11 mouse cellular contexts compared by ENCODE assay signal in genomic region chr14:117908231-117908920, GRCm38 (mm10).
A peak's percentile ranks its signal among the peaks of the same experiment; 100 is the strongest.
DNase-seq lines count a peak whose midpoint lies in the region; ATAC-seq and TF ChIP-seq lines count a peak whose summit lies in the region.
"Had no signal": no experiment of that assay in that cellular context is flagged by ENCODE, and none has a peak within 500 bp of the region (broad histone marks: within the 10 kb centered on the region; RNA-seq: fewer than 3 reads in every experiment).

No protein-coding gene starts in this region.

- no peaks in the 10 kb centered on the region for H3K9me3 ChIP-seq in kidney, embryonic 16.5 days (ENCODE audit: low read length)
- H3K9me3 ChIP-seq in heart, embryonic 15.5 days (replicated peaks), result no peaks in the 10 kb centered on the region
- H3K9me3 ChIP-seq in limb, embryonic 14.5 days (ENCODE audit: control insufficient read depth, low read length), result no peaks in the 10 kb centered on the region
- H3K9me3 ChIP-seq in lung, postnatal 0 days (ENCODE audit: low read length), result no peaks in the 10 kb centered on the region
- H3K9me3 ChIP-seq in midbrain, embryonic 15.5 days, result no peaks in the 10 kb centered on the region
- H3K9me3 ChIP-seq: liver, embryonic 15.5 days had no signal

- H3K4me1 ChIP-seq in kidney, embryonic 16.5 days (ENCODE audit: insufficient read depth, low read length), result peaks cover 35% of the 10 kb centered on the region
- peaks cover 3% of the 10 kb centered on the region; the same call in 1 of the 2 replicates for H3K4me1 ChIP-seq in heart, embryonic 15.5 days (replicated peaks)
- H3K4me1 ChIP-seq in limb, embryonic 14.5 days (ENCODE audit: control insufficient read depth, insufficient read depth, low read length), result peaks cover 24% of the 10 kb centered on the region
- H3K4me1 ChIP-seq in lung, postnatal 0 days (ENCODE audit: insufficient read depth, low read depth, low read length), result no peaks in the 10 kb centered on the region
- H3K4me1 ChIP-seq in midbrain, embryonic 15.5 days, result peaks cover 13% of the 10 kb centered on the region
- H3K4me1 ChIP-seq: liver, embryonic 15.5 days had no signal

- 30% methylated on average over 8 of the region's 8 CpGs for WGBS in kidney, embryonic 16.5 days
- 59% methylated on average over 8 of the region's 8 CpGs for WGBS in heart, embryonic 15.5 days
- WGBS in limb, embryonic 14.5 days, result 30% methylated on average over 8 of the region's 8 CpGs
- 54% methylated on average over 8 of the region's 8 CpGs for WGBS in lung, postnatal 0 days
- WGBS in midbrain, embryonic 15.5 days, result 82% methylated on average over 8 of the region's 8 CpGs

- TF ChIP-seq POLR2A in limb, embryonic 14.5 days (IDR thresholded peaks at IDR 0.05; ENCODE audit: borderline replicate concordance, extremely low read depth, insufficient read depth, insufficient read length), result no peak

- TF ChIP-seq EP300 in lung, postnatal 0 days (IDR thresholded peaks at IDR 0.05), result no peak

- peak overlapping the region; percentile 80 for H3K27ac ChIP-seq in kidney, embryonic 16.5 days (ENCODE audit: low read length)
- peak overlapping the region; percentile 3; the same call in 1 of the 2 replicates for H3K27ac ChIP-seq in heart, embryonic 15.5 days
- peak overlapping the region; percentile 38; the same call in 1 of the 2 replicates for H3K27ac ChIP-seq in limb, embryonic 14.5 days (replicated peaks; ENCODE audit: low read depth, low read length)
- no peak overlapping the region for H3K27ac ChIP-seq in lung, postnatal 0 days (ENCODE audit: low read length)
- no peak overlapping the region for H3K27ac ChIP-seq in midbrain, embryonic 15.5 days
- H3K27ac ChIP-seq: left cerebral cortex, adult 2 months; liver, embryonic 15.5 days had no signal

- no peak overlapping the region for H3K4me2 ChIP-seq in kidney, embryonic 16.5 days (replicated peaks; ENCODE audit: low read depth, low read length)
- H3K4me2 ChIP-seq in heart, embryonic 15.5 days, result no peak overlapping the region
- no peak overlapping the region for H3K4me2 ChIP-seq in limb, embryonic 14.5 days (replicated peaks; ENCODE audit: low read depth, low read length, severe bottlenecking)
- H3K4me2 ChIP-seq in lung, postnatal 0 days (replicated peaks; ENCODE audit: low read depth, low read length), result no peak overlapping the region
- H3K4me2 ChIP-seq in midbrain, embryonic 15.5 days, result no peak overlapping the region
- H3K4me2 ChIP-seq: liver, embryonic 15.5 days had no signal

- intact Hi-C loops in gastrocnemius, postnatal 36 days (cut with DNase I), result no loop called here

- no peaks in the 10 kb centered on the region for H3K36me3 ChIP-seq in kidney, embryonic 16.5 days (ENCODE audit: insufficient read depth, low read length)
- no peaks in the 10 kb centered on the region for H3K36me3 ChIP-seq in heart, embryonic 15.5 days
- H3K36me3 ChIP-seq in limb, embryonic 14.5 days (ENCODE audit: control insufficient read depth, insufficient read depth, low read length), result no peaks in the 10 kb centered on the region
- no peaks in the 10 kb centered on the region for H3K36me3 ChIP-seq in lung, postnatal 0 days (ENCODE audit: insufficient read depth, low read length)
- H3K36me3 ChIP-seq in midbrain, embryonic 15.5 days (replicated peaks), result no peaks in the 10 kb centered on the region
- H3K36me3 ChIP-seq: liver, embryonic 15.5 days had no signal

- TF ChIP-seq CTCF in lung, postnatal 0 days (IDR thresholded peaks at IDR 0.05), result no peak

- peak; percentile 82 for ATAC-seq in kidney, embryonic 16.5 days (ENCODE audit: low FRiP score, low TSS enrichment)
- peak; percentile 45; the same call in 1 of the 2 replicates for ATAC-seq in heart, embryonic 15.5 days (replicated peaks; ENCODE audit: insufficient number of reproducible peaks, insufficient read depth, low FRiP score, low read depth)
- ATAC-seq in limb, embryonic 14.5 days (ENCODE audit: low FRiP score, low read depth), result peak; percentile 82
- no peak for ATAC-seq in lung, postnatal 0 days
- ATAC-seq in midbrain, embryonic 15.5 days (replicated peaks), result no peak

- no peaks in the 10 kb centered on the region for H3K27me3 ChIP-seq in kidney, embryonic 16.5 days (ENCODE audit: insufficient read depth, low read length)
- no peaks in the 10 kb centered on the region for H3K27me3 ChIP-seq in heart, embryonic 15.5 days
- no peaks in the 10 kb centered on the region for H3K27me3 ChIP-seq in limb, embryonic 14.5 days (ENCODE audit: control insufficient read depth, insufficient read depth, low read length)
- H3K27me3 ChIP-seq in lung, postnatal 0 days (replicated peaks; ENCODE audit: insufficient read depth, low read length), result no peaks in the 10 kb centered on the region
- 0 out of 2 replicates have a peak, but pooled peaks cover 2% of the 10 kb centered on the region for H3K27me3 ChIP-seq in midbrain, embryonic 15.5 days (replicated peaks)
- H3K27me3 ChIP-seq: liver, embryonic 15.5 days had no signal

- DNase-seq in kidney, adult 9 months, result no peak
- peak; percentile 29 to 38 for DNase-seq in gastrocnemius, postnatal 36 days
- peak; percentile 63 for DNase-seq in limb, embryonic 14.5 days (ENCODE audit: low spot score)
- no peak for DNase-seq in lung, postnatal 0 days (ENCODE audit: low spot score)
- DNase-seq: cerebellum, postnatal 10 days; retina, postnatal 1 day had no signal

- H3K9ac ChIP-seq in kidney, embryonic 16.5 days (replicated peaks; ENCODE audit: low read length), result no peak overlapping the region
- H3K9ac ChIP-seq in heart, embryonic 15.5 days, result no peak overlapping the region
- H3K9ac ChIP-seq in limb, embryonic 14.5 days (ENCODE audit: low read depth, low read length, severe bottlenecking), result no peak overlapping the region
- no peak overlapping the region for H3K9ac ChIP-seq in lung, postnatal 0 days (replicated peaks; ENCODE audit: low read depth)
- H3K9ac ChIP-seq in midbrain, embryonic 15.5 days, result no peak overlapping the region
- H3K9ac ChIP-seq: liver, embryonic 15.5 days had no signal

- no peak overlapping the region for H3K4me3 ChIP-seq in kidney, embryonic 16.5 days (ENCODE audit: low read length)
- no peak overlapping the region for H3K4me3 ChIP-seq in heart, embryonic 15.5 days
- no peak overlapping the region for H3K4me3 ChIP-seq in limb, embryonic 14.5 days (replicated peaks; ENCODE audit: low read length)
- H3K4me3 ChIP-seq in lung, postnatal 0 days (ENCODE audit: low read depth, low read length), result no peak overlapping the region
- no peak overlapping the region for H3K4me3 ChIP-seq in midbrain, embryonic 15.5 days
- H3K4me3 ChIP-seq: left cerebral cortex, adult 2 months; liver, embryonic 15.5 days had no signal

Comparison
In these comparisons a context has a peak if more than half of its experiments do, and no peak if none do; other contexts are left out.
1. ATAC-seq: peak in kidney, embryonic 16.5 days (single experiment), heart, embryonic 15.5 days (single experiment) and limb, embryonic 14.5 days (single experiment); none in lung, postnatal 0 days (single experiment) and midbrain, embryonic 15.5 days (single experiment).
2. H3K27ac ChIP-seq: peak in kidney, embryonic 16.5 days (single experiment), heart, embryonic 15.5 days (single experiment) and limb, embryonic 14.5 days (single experiment); none in lung, postnatal 0 days (single experiment) and midbrain, embryonic 15.5 days (single experiment).
3. DNase-seq: peak in gastrocnemius, postnatal 36 days (2 of 2) and limb, embryonic 14.5 days (single experiment); none in kidney, adult 9 months (single experiment) and lung, postnatal 0 days (single experiment).